Mouse (Mus musculus): ENCODE results near the gene Pigc.
A peak's percentile ranks its signal among the peaks of the same experiment; 100 is the strongest.

Gene Pigc

GRCm38 (mm10) chr1:161968589-161969407 is at the start of gene Pigc:
Gene Pigc (plus strand): TSS chr1:161969186.
- peak; percentile 92 to 94 for DNase-seq (ENCODE audit: low spot score in 2 of 2)

DNA sequence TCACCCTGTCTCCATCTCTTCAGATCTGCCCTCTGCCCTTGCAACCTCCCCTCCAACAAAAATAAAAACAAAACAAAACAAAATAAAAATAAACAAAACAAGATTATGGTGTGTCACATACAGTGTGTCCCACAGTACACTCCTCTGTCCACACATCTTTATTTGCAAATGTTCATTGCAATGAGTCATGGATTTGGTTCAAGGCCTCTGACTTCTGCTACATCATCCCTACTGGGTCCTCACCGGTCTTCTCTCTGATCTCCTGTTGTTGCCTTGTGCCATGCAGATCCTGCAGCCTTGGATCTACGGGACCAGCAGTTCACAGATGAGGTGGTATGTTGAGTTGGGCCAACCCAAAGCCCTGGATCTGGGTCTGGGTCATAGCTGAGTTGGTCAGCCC is 49.4 kb upstream of the Pigc start:
- no peak for DNase-seq (ENCODE audit: low spot score in 2 of 2)

GRCm38 (mm10) chr1:161920475-161921454 is 48.2 kb upstream of the Pigc start:
- DNase-seq (ENCODE audit: low spot score in 2 of 2), result no peak

DNA sequence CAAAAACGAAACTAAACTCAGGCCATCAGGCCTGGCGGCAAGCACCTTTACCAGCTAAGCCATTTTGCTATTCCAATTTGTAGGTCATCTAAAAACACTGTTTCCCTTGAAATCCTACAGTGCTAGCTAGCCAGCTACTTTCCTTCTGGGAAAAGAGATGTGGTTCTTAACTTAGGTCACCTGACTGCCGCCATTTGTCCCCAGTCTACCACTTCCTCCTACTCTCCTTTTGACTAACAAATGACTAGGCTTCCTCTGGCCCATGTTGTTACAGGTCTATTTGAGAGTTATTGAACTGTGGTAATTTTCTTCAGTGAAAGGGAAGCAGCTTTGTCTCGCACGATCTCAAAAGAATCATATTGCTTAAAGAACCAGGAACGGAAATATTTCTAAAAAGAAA is 47.1 kb upstream of the Pigc start:
- no peak for DNase-seq (ENCODE audit: low spot score in 2 of 2)

- no peak for DNase-seq (ENCODE audit: low spot score in 2 of 2)
Observed at GRCm38 (mm10) chr1:161924321-161924720, 44.7 kb upstream of the Pigc start.

- no peak for DNase-seq (ENCODE audit: low spot score in 2 of 2)
Observed at GRCm38 (mm10) chr1:161925281-161925805, 43.6 kb upstream of the Pigc start.

DNA sequence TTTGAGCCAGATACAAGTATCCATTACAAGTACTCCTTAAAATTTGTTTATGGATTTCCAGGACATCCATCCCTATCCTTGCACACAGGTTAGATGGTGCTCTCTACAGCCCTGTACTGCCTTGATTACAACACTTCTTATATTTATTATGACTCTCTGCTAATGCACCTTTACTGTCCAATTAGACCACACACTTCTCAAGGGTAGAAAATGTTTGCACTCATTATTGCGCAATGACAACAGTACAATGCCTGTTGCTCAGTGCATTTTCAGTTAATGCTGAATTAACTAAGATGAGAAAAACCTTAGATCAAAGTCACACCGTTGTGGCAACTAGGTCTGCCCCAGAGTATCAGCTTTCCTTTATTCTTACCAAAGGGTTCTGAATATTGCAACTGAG is 41.0 kb upstream of the Pigc start:
- DNase-seq (ENCODE audit: low spot score in 2 of 2), result no peak

DNA sequence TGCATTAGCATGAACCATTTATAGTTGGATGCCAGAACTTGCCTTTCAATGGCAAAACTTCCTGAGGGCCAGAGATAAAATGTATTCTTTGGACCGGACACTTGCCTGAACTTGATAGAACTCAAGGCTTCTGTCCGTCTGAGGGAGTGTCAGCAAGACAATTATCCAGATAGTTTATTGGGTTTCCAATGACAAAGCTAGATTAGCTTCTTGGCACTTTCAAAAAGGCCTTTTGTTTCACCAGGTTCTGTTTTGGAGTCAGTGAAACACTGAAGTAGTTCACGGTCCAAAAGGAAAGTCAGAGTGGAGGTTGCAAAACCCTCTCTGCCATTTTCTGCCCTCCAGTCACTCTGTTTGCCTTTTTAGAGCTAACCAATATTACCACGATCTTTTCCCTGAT is 37.7 kb upstream of the Pigc start:
- DNase-seq (ENCODE audit: low spot score in 2 of 2), result no peak

DNA sequence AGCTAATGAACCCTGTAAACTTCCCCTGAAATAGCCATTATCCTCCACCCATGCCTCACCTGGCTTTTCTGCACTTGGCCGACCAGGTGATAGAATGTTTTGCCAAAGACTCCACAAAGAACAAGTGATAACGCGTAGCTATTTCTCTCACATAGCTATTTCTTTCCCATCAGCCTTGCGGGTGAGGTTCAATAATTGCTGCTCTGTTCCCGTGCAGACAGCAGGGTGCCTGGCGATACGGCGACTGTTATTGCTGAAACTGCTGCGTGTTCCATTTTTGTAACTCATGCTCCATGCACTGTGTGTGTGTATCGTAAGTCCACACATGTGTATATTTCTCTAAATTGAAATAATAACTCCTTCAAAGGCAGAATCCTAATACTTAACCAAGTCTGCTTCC is 37.2 kb upstream of the Pigc start:
- no peak for DNase-seq (ENCODE audit: low spot score in 2 of 2)

GRCm38 (mm10) chr1:161932286-161932685 is 36.7 kb upstream of the Pigc start:
- DNase-seq (ENCODE audit: low spot score in 2 of 2), result no peak

- no peak for DNase-seq (ENCODE audit: low spot score in 2 of 2)
Observed at GRCm38 (mm10) chr1:161942082-161942481, 26.9 kb upstream of the Pigc start.

GRCm38 (mm10) chr1:161951009-161951779 is 17.8 kb upstream of the Pigc start:
- DNase-seq (ENCODE audit: low spot score in 2 of 2), result no peak

GRCm38 (mm10) chr1:161952599-161952998 is 16.4 kb upstream of the Pigc start:
- no peak for DNase-seq (ENCODE audit: low spot score in 2 of 2)

DNA sequence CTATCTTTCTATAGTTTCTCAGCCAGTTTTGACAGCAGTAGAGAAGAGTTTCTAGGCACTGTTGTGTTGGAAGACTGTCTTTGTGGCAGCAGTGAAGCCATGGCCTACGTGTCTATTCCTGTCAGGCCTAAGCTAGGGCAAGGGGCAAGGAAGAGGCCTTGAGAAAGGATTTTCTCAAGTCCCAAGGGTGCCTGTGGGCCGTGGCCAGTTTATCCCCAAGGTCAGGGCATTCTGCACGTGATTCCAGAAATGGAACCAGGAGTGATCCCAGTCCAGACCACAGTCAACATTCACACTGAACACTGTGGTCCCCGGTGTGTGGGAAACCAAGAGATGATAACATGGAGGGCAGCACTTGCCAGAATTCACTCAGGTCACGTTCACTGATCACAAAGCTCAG is 13.1 kb upstream of the Pigc start:
- no peak for DNase-seq (ENCODE audit: low spot score in 2 of 2)

DNA sequence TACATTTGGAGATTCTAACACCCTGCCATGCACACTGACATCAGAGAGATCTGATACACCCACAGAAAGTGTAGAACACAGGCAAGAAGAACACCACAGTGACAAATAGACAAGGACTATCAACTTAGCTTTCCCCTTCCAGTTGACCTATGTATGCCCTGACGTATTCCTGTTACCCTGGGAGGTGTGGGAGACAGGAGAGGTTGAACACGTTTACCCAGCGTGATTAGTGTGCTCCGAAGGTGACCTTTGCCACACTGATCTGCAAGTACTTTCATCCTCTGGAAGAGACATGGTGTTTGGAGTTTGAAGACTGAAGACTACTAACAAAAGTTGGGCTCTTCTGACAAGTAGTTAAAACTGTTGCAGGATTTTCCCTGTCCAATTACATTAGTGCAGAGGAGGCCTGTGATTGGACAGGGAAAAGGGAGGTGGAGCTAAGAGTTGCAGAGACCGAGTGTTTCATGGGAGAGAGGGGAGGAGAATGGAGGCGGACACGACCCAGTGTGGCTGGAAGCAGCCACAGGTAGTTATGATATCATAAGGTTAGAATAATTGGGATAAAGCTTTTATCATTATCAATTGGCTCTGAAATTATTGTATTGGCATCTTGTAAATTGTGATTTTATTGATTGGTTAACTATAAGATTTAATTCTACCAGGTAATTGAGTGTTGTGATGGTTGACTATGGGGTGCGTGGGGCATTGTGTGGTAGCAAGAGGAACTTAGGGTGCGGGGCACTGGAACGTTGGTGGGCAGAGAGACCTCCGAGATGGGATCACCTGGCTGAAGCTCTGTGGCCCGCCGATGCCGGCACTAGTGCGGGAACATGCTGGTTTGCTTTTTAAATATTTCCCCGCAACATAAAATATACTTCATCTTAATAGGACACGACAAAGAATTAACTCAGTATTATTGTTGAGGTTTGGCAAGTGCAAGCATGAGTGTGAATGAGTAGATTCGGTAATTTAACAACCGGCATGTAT is 10.7 kb upstream of the Pigc start:
- DNase-seq (ENCODE audit: low spot score in 2 of 2), result no peak

GRCm38 (mm10) chr1:161962465-161963377 is 6.3 kb upstream of the Pigc start:
- no peak for DNase-seq (ENCODE audit: low spot score in 2 of 2)

DNA sequence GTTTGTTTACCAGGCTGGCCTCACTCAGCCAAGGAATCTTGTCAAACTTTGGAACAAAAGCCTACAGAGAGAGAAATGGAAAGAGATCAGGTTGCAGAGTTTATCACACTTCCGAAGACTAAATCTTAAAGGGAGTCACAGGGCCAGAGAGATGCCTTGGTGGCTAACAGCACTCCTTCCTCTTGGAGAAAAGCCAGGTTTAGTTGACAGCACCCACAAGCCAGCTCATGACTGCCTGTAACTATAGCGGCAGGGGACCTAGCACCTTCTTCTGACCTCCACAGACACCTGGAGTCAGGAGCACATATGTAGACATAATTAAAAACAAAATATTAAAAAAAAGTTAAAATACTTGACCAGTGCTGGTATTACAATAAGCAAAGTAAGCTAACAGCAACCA is 1.1 kb upstream of the Pigc start:
- DNase-seq (ENCODE audit: low spot score in 2 of 2), result no peak

- DNase-seq (ENCODE audit: low spot score in 2 of 2), result no peak
Observed at GRCm38 (mm10) chr1:161970874-161971273, 1.9 kb downstream of the Pigc start.

DNA sequence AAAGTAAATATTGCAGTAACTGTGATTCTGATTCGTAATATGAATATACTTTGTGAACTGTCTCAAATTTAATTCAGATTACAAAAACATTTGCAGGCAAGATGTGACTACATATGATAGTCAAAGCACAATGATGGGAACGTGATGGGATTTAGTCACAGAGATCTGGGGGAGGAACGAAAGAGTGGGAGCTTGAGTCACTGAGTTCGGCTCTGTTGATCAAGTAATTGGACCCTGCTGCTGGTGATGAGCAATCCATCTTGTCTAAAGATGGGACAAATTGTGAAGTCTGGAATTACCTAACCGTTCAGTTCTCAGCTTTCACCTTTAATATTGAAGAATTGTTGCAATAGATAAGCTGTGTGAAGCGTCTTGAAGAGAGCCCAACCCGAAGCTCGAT is 3.2 kb downstream of the Pigc start:
- no peak for DNase-seq (ENCODE audit: low spot score in 2 of 2)

Data from urinary bladder, postnatal 4 days (tissue).